Mouse (Mus musculus) cerebellum, adult 2 months (tissue): ENCODE results near the gene Rsph14. TPM values are rescaled to one million over a fixed set of nuclear protein-coding genes. Genes with fewer than 3 reads are reported as not detected.

Source experiments
- DNase-seq, 2 experiments: peaks; one replicate each; pipeline ENCODE4 v3.0.0; 2021
- H3K27ac ChIP-seq: fragments of 200-500 bp; 2 replicates; pipeline ENCODE4 v1.5.1; 2012; ENCODE audit warnings: low read length, control low read depth, inconsistent platforms; ENCODE audit not compliant: insufficient read depth
- H3K27me3 ChIP-seq: fragments of 200-500 bp; 2 replicates; pipeline ENCODE4 v1.6.1; 2012; ENCODE audit warnings: inconsistent platforms, mild to moderate bottlenecking, low read length, moderate library complexity; ENCODE audit not compliant: control insufficient read depth, insufficient read depth
- H3K4me1 ChIP-seq: fragments of 200-500 bp; 2 replicates; pipeline ENCODE4 v1.6.1; 2011; ENCODE audit warnings: low read length; ENCODE audit not compliant: control insufficient read depth, insufficient read depth
- H3K4me3 ChIP-seq: fragments of 200-500 bp; replicated peaks from 2 replicates; pipeline ENCODE3; 2011; ENCODE audit warnings: mild to moderate bottlenecking, low read depth, low read length, control low read depth; ENCODE audit not compliant: insufficient read depth
- CTCF ChIP-seq: fragments of 200-500 bp; IDR thresholded peaks from 2 replicates; pipeline ENCODE4 v1.5.1; 2011; ENCODE audit warnings: low read depth, mild to moderate bottlenecking, control low read depth, low read length, moderate library complexity, borderline replicate concordance; ENCODE audit not compliant: insufficient read depth
- POLR2A ChIP-seq: fragments of 200-500 bp; IDR thresholded peaks from 2 replicates; pipeline ENCODE4 v1.6.1; 2011; ENCODE audit warnings: low read length, control low read depth, borderline replicate concordance; ENCODE audit not compliant: insufficient read depth
- WGBS: fragments of 180-500 bp; shearing (Covaris S2); methylation state at CpG from one replicate; pipeline ENCODE4 v1.1.7; 2018; 5-methylcytosine and 5-hydroxymethylcytosine counted together
- polyA plus RNA-seq: library from polyadenylated mRNA; depleted of rRNA; stranded (reverse); fragments of >200 nt; gene quantifications from 2 replicates; pipeline ENCODE4 v1.2.3, GENCODE M21; 2012

The Rsph14 gene
- polyA plus RNA-seq, 1 experiment = 0.43 TPM

DNA sequence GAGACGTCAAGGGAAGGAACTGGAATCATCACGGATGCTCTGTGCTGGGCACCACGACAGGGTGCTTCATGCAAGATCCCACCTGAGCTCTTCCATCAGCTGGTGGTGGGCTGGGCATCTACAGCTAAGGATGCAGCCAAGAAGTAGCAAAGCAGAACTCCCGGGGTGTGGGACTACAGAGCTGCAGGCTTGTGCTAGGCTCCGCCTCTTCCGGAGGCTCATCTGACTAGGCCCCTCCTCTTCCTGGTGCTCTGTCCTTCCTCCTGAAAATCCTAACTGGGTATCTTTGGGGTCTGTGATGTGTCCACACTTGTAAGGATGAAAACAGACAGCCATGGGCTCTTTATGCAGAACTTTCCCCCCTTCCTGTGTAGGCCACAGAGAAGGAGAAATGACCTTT, 33.3 kb upstream of the Rsph14 start:
- 63% methylated on average over 6 of the region's 6 CpGs for WGBS
- TF ChIP-seq POLR2A (no peak), CTCF (no peak)

DNA sequence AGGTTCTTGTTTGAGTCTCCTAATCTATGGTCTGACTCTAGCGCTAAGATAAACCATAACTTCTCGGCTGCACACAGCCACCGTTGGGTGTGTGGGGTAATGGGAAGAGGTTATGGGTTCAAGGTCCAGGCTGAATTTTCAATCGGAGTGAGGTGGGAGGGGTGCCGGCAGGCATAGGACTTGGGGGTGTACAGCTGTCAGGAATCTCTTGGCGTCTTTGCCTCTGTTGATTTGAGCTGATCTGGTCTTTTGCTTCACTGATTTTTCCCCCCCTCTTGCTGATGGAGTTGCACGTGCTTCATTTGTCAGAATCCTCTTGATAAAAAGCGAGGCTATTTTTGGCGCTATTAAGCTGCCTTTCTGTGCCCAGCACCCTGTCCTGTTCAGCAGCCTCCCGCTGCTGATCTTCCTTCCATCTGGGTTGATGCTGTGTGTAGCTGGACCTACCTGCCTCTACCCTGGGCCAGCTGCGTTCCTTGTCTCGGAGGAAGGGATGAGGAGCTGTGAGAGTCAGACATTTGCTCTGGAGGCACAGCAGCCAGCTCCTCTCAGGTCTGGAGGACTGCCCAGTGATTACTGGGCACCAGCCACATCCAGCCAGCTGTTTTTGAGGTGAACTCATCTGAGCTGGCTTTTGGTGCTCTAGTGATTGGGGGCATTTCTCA, 31.0 kb upstream of the Rsph14 start:
- Histone ChIP-seq H3K27ac (no peak overlapping the region), H3K27me3 (no peaks in the 10 kb centered on the region), H3K4me1 (peaks cover 17% of the 10 kb centered on the region), H3K4me3 (peak overlapping the region; percentile 58)
- 19% methylated on average over 12 of the region's 12 CpGs for WGBS
- DNase-seq = no peak
- TF ChIP-seq CTCF (no peak), POLR2A (no peak)

More for the DNA sequence above, 33.3 kb upstream of the Rsph14 start:
- no peak for DNase-seq
- Histone ChIP-seq H3K27ac (no peak overlapping the region), H3K4me3 (no peak overlapping the region), H3K27me3 (no peaks in the 10 kb centered on the region), H3K4me1 (peaks cover 17% of the 10 kb centered on the region)

DNA sequence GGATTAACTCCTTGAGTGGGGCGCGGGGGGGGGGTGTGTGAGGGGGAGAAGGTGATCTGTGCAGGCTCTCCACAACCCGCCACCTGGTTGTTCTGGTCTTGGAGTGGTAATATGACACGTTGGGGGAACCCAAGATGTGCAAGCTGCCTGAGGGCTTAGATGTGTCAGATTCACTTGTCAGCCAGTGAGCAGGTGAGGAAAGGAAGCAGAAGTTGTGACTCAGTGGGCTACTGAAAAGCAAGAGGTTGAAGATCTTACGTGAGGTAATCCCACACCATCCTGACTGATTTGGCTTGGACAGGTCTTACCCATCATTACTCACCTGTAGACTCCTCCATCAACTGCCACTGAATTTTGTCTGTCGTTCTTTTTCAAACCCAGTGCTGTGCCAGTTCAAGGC, 30.2 kb upstream of the Rsph14 start:
- 36% methylated on average over 6 of the region's 6 CpGs for WGBS
- DNase-seq = no peak
- Histone ChIP-seq H3K4me3 (peak overlapping the region; percentile 50), H3K27me3 (no peaks in the 10 kb centered on the region), H3K4me1 (peaks cover 17% of the 10 kb centered on the region), H3K27ac (no peak overlapping the region)
- no peak for TF ChIP-seq POLR2A
- no peak for TF ChIP-seq CTCF

DNA sequence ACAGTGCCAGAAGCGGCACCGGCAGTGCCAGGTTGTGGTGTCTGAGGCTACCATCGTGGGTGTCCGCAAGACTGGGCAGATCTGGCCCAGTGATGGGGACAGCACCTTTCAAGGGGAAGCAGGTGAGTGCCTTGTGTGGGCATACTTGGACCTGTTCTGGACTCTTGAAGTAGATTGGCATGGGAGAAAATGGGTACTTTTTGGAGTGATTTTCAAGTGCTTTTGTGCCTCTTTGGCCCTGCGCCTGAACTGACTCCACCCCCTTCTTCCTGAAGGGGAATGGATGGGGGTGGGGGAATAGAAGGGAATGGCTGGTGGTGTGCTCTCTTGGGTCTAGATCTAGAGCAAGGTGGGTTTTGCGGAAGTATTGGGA, 29.8 kb upstream of the Rsph14 start:
- peak overlapping the region; percentile 50 for H3K4me3 ChIP-seq
- 16% methylated on average over 6 of the region's 6 CpGs for WGBS
- H3K27ac ChIP-seq = no peak overlapping the region
- TF ChIP-seq CTCF = no peak
- TF ChIP-seq POLR2A = no peak
- H3K27me3 ChIP-seq = no peaks in the 10 kb centered on the region
- H3K4me1 ChIP-seq = peaks cover 13% of the 10 kb centered on the region
- DNase-seq = peak; percentile 28 to 38

DNA sequence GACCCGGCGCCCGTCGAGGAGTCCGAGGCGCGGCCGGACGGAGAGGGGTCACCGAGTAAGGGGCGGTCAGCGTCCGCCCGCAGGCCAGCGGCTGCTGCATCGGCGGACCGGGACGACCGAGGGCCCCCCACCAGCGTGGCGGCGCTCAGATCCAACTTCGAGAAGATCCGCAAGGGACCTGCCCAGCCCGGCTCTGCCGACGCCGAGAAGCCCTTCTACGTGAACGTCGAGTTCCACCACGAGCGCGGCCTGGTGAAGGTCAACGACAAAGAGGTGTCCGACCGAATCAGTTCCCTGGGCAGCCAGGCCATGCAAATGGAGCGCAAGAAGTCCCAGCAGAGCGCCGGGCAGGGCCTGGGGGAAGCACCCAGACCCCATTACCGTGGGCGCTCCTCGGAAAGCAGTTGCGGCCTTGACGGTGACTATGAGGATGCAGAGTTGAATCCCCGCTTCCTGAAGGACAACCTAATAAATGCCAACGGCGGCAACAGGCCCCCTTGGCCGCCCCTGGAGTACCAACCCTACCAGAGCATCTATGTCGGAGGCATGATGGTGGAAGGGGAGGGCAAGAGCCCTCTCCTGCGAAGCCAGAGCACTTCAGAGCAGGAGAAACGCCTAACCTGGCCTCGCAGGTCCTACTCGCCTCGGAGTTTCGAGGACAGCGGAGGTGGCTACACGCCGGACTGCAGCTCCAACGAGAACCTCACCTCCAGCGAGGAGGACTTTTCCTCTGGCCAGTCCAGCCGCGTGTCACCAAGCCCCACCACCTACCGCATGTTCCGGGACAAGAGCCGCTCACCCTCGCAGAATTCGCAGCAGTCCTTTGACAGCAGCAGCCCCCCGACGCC, 29.2 kb upstream of the Rsph14 start:
- peak overlapping the region; percentile 50 for H3K4me3 ChIP-seq
- 8% methylated on average over 71 of the region's 71 CpGs for WGBS
- no peaks in the 10 kb centered on the region for H3K27me3 ChIP-seq
- TF ChIP-seq CTCF = no peak
- no peak for TF ChIP-seq POLR2A
- peaks cover 10% of the 10 kb centered on the region for H3K4me1 ChIP-seq
- H3K27ac ChIP-seq = no peak overlapping the region
- peak; percentile 24 to 48 for DNase-seq

DNA sequence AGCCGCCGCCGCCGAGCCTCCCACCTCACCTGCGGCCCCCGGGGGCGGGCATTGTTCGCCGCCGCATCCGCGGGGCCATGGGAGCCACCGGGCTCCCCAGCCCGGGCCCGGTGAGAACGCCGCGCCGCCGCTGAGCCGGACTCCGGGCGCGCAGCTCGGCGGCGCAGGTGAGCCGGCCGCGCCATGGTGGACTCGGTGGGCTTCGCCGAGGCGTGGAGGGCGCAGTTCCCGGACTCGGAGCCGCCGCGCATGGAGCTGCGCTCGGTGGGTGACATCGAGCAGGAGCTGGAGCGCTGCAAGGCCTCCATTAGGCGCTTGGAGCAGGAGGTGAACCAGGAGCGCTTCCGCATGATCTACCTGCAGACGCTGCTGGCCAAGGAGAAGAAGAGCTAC, 28.5 kb upstream of the Rsph14 start:
- peaks cover 13% of the 10 kb centered on the region for H3K4me1 ChIP-seq
- WGBS = under 1% methylated on average over 48 of the region's 48 CpGs
- TF ChIP-seq POLR2A (no peak), CTCF (no peak)
- no peak overlapping the region for H3K27ac ChIP-seq
- no peaks in the 10 kb centered on the region for H3K27me3 ChIP-seq
- H3K4me3 ChIP-seq = peak overlapping the region; percentile 50
- peak; percentile 45 to 62 for DNase-seq

DNA sequence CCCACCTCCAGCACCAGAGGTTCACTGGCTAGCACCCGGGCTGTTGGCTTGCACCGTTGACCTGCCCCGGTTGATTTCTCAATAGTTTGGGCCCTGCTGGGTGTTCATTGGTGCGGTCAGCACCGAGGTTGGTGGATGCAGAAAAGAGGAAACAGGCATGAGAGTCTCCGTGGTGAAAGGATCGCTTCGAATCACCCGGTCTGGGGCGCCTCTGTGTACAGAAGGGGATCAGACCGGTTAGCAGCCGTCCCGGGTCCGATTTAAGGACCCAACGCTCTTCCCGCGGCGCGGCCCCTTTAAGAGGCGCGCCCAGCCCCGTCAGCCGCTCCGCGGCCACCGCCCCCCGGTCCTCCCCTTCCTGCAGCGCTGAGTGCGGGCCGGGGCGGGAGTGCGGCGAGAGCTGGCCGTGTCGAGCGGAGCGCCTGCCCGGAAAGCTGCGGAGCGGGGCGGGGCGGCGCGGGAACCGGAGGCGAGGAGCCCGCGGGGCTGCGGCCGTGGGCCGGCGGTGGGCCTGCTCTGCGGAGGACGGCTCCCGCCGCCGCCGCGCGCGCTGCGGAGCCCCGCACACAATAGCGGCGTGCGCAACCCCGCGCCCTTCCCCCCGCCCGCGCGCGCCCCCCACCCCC, 27.9 kb upstream of the Rsph14 start, which contains the start of gene Bcr:
Bcr (plus strand) TSS at position 376 of the 626 bp plus-strand sequence.
- peak; percentile 62 for TF ChIP-seq POLR2A
- no peak for TF ChIP-seq CTCF
- 2% methylated on average over 68 of the region's 73 CpGs for WGBS
- no peaks in the 10 kb centered on the region for H3K27me3 ChIP-seq
- H3K27ac ChIP-seq = no peak within 1 kb of the TSS
- H3K4me3 ChIP-seq = peak within 1 kb of the TSS; percentile 50
- peaks cover 13% of the 10 kb centered on the region for H3K4me1 ChIP-seq
- peak; percentile 84 to 85 for DNase-seq
